Mouse (Mus musculus) heart, embryonic 13.5 days (tissue): ENCODE results near the gene Cirbp. TPM values are rescaled to one million over a fixed set of nuclear protein-coding genes. Genes with fewer than 3 reads are reported as not detected.
A peak's percentile ranks its signal among the peaks of the same experiment; 100 is the strongest.

Experiments used
- ATAC-seq: fragments of 200-750 bp; cut with Nextera tagmentation; 2 replicates; pipeline ENCODE4 v1.8.0; 2017; ENCODE audit warnings: moderate TSS enrichment; ENCODE audit not compliant: insufficient number of reproducible peaks, low FRiP score, low TSS enrichment; ENCODE audit errors: extremely low read depth
- H3K27ac ChIP-seq: fragments of 300-500 bp; sonication (generic); replicated peaks from 2 replicates; pipeline ENCODE4 v1.5.1; 2015; ENCODE audit warnings: moderate library complexity, mild to moderate bottlenecking, inconsistent platforms
- H3K27me3 ChIP-seq: fragments of 300-500 bp; sonication (generic); replicated peaks from 2 replicates; pipeline ENCODE4 v1.6.1; 2015; ENCODE audit warnings: mild to moderate bottlenecking, inconsistent platforms
- H3K36me3 ChIP-seq: fragments of 300-500 bp; sonication (generic); 2 replicates; pipeline ENCODE4 v1.6.1; 2015; ENCODE audit warnings: mild to moderate bottlenecking, inconsistent platforms
- H3K4me1 ChIP-seq: fragments of 300-500 bp; sonication (generic); 2 replicates; pipeline ENCODE4 v1.6.1; 2015; ENCODE audit warnings: inconsistent platforms
- H3K4me2 ChIP-seq: fragments of 300-500 bp; sonication (generic); 2 replicates; pipeline ENCODE4 v1.6.1; 2015; ENCODE audit warnings: inconsistent platforms, mild to moderate bottlenecking, moderate library complexity
- H3K4me3 ChIP-seq: fragments of 300-500 bp; sonication (generic); 2 replicates; pipeline ENCODE4 v1.5.1; 2015; ENCODE audit warnings: moderate library complexity, mild to moderate bottlenecking, inconsistent platforms
- H3K9ac ChIP-seq: fragments of 300-500 bp; sonication (generic); 2 replicates; pipeline ENCODE4 v1.6.1; 2015; ENCODE audit warnings: inconsistent platforms, mild to moderate bottlenecking, moderate library complexity
- H3K9me3 ChIP-seq: fragments of 300-500 bp; sonication (generic); 2 replicates; pipeline ENCODE4 v1.6.1; 2016; ENCODE audit warnings: inconsistent platforms
- WGBS: fragments of 180-500 bp; shearing (Covaris S2); methylation state at CpG from one replicate; pipeline ENCODE4 v1.1.7; 2015; ENCODE audit warnings: mixed read lengths; 5-methylcytosine and 5-hydroxymethylcytosine counted together
- polyA plus RNA-seq: library from polyadenylated mRNA; unstranded; fragments of >200 nt; fragmentation: Nextera tagmentation; extraction: Ambion mirVana; gene quantifications from 2 replicates; pipeline ENCODE4 v1.2.1, GENCODE M21; 2015

Gene Cirbp
- polyA plus RNA-seq, 1 experiment from 2014 or later = 96.4 TPM

DNA sequence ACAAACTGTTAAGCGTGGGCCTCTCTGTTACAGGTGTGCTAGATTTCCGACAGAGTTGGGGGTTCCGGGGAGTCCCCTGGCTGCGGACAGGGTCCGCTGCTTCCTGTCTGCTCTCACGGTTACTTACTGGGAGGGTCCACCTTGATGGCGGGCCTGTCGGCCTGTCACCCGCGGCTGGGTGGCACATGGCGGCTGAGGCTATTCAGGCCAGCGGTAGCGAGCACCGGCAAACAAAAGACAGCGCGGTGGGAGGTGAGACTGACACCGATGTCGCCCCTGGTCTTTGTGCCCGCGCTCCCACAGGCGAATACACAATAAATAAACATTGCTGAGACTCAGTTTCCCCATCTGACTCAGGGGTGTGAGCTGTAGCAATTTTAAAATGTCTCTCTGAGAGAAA, 24.2 kb downstream of the Cirbp start:
- H3K4me1 ChIP-seq = peaks cover 40% of the 10 kb centered on the region
- H3K36me3 ChIP-seq = peaks cover 15% of the 10 kb centered on the region
- H3K27ac ChIP-seq = no peak overlapping the region
- H3K9ac ChIP-seq = peak overlapping the region; percentile 78
- no peaks in the 10 kb centered on the region for H3K9me3 ChIP-seq
- peak overlapping the region; percentile 87 for H3K4me2 ChIP-seq
- WGBS = 6% methylated on average over 21 of the region's 21 CpGs
- ATAC-seq = no peak
- peaks cover 79% of the 10 kb centered on the region for H3K27me3 ChIP-seq
- peak overlapping the region; percentile 55 for H3K4me3 ChIP-seq

DNA sequence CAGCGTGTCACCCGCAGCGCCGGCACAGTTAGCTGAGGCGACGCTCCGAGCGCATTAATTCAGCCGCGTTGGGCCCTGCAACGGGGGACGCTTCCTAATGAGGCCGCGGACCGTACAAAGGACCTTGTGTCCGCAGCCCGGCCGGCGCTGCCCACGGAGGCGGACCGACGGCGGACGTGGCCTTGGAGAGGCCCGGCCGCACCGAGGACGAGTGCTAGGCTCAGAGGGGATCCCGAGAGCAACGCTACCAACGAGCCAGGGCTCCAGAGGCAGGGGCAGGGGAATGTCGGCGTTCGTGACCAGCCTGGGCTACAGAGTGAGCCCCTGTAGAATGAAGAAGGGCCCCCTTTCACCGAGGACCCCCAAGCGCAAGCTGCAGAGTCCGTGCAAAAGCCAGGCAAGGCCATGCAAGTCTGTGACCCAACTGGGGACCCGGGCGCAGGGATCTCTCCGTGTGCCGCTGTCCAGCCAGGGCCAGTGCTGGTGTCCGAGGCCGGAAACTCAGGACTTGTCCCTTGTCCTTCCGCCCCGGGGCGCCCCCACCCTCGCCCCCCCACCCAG, 24.8 kb downstream of the Cirbp start:
- peak overlapping the region; percentile 87 for H3K4me2 ChIP-seq
- no peak overlapping the region for H3K27ac ChIP-seq
- peaks cover 40% of the 10 kb centered on the region for H3K4me1 ChIP-seq
- H3K9me3 ChIP-seq = no peaks in the 10 kb centered on the region
- under 1% methylated on average over 48 of the region's 48 CpGs for WGBS
- peaks cover 15% of the 10 kb centered on the region for H3K36me3 ChIP-seq
- peaks cover 76% of the 10 kb centered on the region for H3K27me3 ChIP-seq
- no peak; the same call in 1 of the 2 replicates for ATAC-seq
- peak overlapping the region; percentile 78 for H3K9ac ChIP-seq
- peak overlapping the region; percentile 55 for H3K4me3 ChIP-seq

DNA sequence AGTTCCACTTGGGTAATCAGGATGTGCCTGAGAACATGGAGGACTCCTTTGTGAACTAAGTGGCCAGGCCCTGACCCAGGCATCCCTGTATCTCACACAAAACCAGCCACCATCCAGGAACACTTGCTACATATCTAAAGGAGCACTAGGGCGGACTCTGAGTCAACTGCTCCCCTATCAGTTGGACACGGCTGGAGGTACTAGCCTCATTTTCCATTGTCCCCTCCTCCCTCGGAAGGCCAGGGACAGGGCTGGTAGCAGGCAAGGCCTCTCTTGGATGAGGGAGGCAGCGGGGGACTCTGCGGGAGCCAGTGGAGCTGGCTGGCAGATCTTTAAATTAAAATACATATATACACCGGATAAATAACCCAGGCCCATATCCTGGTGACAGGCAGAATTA, 28.2 kb downstream of the Cirbp start:
- WGBS = 58% methylated on average over 6 of the region's 6 CpGs
- H3K27me3 ChIP-seq = peaks cover 43% of the 10 kb centered on the region
- no peak for ATAC-seq
- peaks cover 30% of the 10 kb centered on the region for H3K4me1 ChIP-seq
- peak overlapping the region; percentile 30; the same call in 1 of the 2 replicates for H3K9ac ChIP-seq
- H3K4me3 ChIP-seq = no peak overlapping the region
- H3K4me2 ChIP-seq = no peak overlapping the region
- no peaks in the 10 kb centered on the region for H3K9me3 ChIP-seq
- H3K27ac ChIP-seq = no peak overlapping the region
- H3K36me3 ChIP-seq = peaks cover 3% of the 10 kb centered on the region; the same call in 1 of the 2 replicates

DNA sequence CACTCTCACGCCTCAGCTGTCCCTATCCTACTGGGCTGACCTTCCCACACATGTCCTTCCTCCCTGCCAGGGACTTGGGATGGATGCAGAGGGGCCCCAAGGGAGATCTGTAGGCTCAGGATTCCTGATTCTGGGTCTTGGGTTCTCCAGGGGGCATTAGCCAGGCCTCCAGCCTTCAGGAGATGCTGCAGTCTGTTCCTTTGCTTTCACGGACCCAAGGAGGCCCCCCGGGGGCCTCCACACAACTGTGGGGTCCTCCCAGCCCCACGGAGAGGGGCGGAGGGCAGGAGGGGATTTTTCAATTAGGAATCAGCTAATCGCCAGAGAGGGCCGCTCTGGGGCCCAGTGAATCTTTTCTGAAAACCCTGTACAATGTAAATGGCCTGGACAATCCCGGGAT, 28.7 kb downstream of the Cirbp start:
- Histone ChIP-seq H3K27ac (no peak overlapping the region), H3K27me3 (peaks cover 38% of the 10 kb centered on the region), H3K4me2 (no peak overlapping the region), H3K9ac (peak overlapping the region; percentile 30; the same call in 1 of the 2 replicates), H3K4me3 (no peak overlapping the region), H3K4me1 (peaks cover 30% of the 10 kb centered on the region), H3K36me3 (no peaks in the 10 kb centered on the region), H3K9me3 (no peaks in the 10 kb centered on the region)
- 64% methylated on average over 8 of the region's 8 CpGs for WGBS
- ATAC-seq = no peak

DNA sequence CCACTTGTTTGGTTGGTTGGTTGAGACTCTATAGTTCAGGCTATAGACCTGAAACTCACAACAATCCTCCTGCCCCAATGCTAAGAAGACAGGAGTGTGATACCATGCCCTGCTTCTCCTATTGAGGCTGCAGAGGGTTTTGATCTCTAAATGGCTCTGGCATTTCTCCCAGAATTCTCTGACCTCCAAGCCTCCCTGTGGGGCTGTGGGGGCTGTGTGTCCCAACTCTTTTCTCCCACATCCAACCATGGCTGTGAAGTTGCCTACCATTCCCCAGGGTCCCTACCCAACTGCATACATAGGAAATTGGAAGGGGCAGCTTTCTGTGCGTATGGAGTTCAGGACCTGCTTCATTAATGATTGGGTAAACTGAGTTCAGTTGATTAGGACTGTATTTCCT, 30.4 kb downstream of the Cirbp start:
- Histone ChIP-seq H3K4me1 (peaks cover 18% of the 10 kb centered on the region), H3K9ac (no peak overlapping the region), H3K4me2 (no peak overlapping the region), H3K36me3 (no peaks in the 10 kb centered on the region), H3K4me3 (no peak overlapping the region), H3K27me3 (peaks cover 21% of the 10 kb centered on the region), H3K9me3 (no peaks in the 10 kb centered on the region), H3K27ac (no peak overlapping the region)
- no peak for ATAC-seq
- WGBS = 92% methylated on average over 1 of the region's 1 CpGs

DNA sequence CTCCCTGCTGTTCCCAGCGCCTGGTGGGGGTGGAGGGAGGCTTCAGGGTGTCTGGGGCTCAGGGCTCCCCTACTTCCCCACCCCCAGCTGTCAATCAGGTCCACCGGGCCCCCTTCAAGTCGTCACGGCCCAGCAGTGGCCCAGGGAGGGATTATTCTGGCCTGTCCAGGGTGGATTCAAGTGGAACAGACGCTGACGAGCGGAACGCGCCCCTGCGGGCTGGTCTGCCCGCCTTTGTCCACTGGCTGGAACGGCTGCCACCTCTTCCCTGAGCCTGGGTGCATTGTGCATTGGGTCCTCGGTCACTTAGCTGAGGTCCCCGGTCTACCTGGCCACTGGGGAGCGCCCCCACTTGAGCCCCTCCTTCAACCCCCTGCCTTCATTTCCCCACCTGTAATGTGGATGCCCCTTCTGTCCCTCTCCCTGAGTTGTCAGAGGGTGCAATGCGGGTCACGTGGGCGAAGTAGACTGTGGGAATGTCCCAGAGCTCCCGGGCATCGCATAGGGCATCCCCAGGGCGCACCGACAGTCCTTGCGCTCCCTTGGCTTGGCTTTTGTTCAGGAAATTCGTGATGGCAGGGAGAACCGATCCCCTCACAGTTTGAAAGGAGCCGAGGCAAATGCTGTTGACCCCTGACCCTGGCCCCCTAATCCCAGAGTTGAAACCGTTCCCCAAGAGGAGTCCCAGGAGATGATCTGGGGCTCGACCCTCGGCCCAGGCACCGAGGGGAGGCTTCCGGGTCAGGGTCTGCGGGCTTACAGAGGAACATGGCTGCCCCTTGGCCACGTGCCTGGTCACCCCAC, 31.2 kb downstream of the Cirbp start:
- Histone ChIP-seq H3K27me3 (peaks cover 13% of the 10 kb centered on the region), H3K9ac (no peak overlapping the region), H3K4me2 (no peak overlapping the region), H3K4me1 (peaks cover 18% of the 10 kb centered on the region), H3K27ac (no peak overlapping the region), H3K4me3 (no peak overlapping the region), H3K36me3 (no peaks in the 10 kb centered on the region), H3K9me3 (no peaks in the 10 kb centered on the region)
- WGBS = 77% methylated on average over 33 of the region's 33 CpGs
- ATAC-seq = no peak

DNA sequence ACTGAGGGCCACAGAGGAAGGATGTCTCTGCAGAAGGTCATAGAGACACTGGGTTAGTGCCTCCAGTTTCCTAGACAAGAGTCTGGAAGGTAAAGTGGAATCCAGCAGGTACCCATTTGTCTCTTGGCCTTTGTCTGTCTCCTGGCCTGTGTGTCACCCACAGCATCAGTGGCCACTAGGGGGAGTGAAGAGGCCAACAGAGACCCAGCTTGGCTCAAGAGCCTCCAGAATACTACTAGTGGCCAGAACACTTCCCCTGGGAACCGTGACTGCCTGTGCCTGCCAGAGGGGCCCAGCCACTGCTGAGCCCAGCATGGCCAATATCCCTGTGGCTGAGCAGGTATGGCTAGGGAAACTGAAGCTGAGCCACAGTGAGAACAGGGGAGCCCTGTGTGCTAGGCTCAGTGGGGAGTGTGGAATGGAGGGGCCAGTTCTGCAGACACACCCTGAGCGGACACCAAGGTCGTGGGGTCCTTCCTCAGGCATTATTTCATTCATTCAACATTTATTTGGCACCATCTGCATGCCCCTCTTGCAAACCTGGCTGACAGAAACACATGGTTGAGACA, 33.7 kb downstream of the Cirbp start:
- no peak overlapping the region for H3K27ac ChIP-seq
- no peak overlapping the region for H3K4me2 ChIP-seq
- ATAC-seq = 0 out of 2 replicates have a peak, but pooled peaks have one; percentile 31
- no peaks in the 10 kb centered on the region for H3K9me3 ChIP-seq
- peaks cover 8% of the 10 kb centered on the region for H3K4me1 ChIP-seq
- no peaks in the 10 kb centered on the region for H3K36me3 ChIP-seq
- peaks cover 4% of the 10 kb centered on the region; the same call in 1 of the 2 replicates for H3K27me3 ChIP-seq
- 57% methylated on average over 3 of the region's 3 CpGs for WGBS
- no peak overlapping the region for H3K4me3 ChIP-seq
- H3K9ac ChIP-seq = no peak overlapping the region

DNA sequence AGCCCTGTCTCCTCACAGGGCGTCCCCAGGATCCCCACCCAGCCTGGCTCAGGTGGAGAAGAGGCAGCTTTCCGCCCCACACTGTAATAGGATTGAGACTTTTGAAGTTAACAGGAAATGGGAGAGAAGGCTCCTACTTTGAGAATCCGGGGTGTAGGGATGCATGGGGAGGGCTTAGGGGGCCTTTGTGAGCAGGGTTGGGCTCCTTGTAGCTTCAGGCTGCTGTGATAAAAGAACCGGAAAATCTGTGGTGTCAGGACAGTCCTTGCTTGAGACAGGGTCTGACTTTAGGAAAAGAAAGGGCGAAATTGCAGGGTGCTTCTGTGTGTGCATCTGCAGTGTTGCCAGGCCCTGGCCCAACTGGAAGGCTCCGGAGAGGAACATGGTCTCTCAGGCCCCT, 34.7 kb downstream of the Cirbp start:
- no peak for ATAC-seq
- WGBS = 70% methylated on average over 6 of the region's 6 CpGs
- Histone ChIP-seq H3K4me1 (peaks cover 7% of the 10 kb centered on the region), H3K9ac (0 out of 2 replicates have a peak overlapping the region, but pooled peaks have one; percentile 14), H3K27ac (no peak overlapping the region), H3K36me3 (no peaks in the 10 kb centered on the region), H3K9me3 (no peaks in the 10 kb centered on the region), H3K27me3 (peaks cover 4% of the 10 kb centered on the region; the same call in 1 of the 2 replicates), H3K4me2 (no peak overlapping the region), H3K4me3 (no peak overlapping the region)

DNA sequence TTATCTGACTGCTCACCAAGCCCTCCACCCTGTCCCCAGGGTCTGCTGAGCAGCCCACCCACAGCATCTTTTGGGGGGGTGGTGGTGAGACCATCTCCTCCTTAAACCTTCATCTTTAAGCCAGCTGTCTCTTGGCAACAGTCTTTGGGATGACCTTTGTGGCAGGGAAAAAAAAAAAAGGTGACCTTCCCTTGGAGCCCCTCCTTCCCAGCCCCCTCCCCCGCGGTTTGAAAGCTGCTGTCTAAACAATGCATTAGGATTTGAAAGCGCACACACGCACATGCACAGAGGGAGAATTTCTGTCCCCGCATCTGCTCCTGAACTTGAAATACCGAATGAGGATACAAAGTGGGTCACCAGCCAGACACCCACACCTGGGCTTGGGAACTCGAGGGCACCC, 38.3 kb downstream of the Cirbp start:
- WGBS = 30% methylated on average over 7 of the region's 7 CpGs
- Histone ChIP-seq H3K9me3 (no peaks in the 10 kb centered on the region), H3K27me3 (peaks cover 23% of the 10 kb centered on the region), H3K4me1 (peaks cover 9% of the 10 kb centered on the region), H3K9ac (peak overlapping the region; percentile 19), H3K36me3 (no peaks in the 10 kb centered on the region), H3K27ac (no peak overlapping the region), H3K4me3 (no peak overlapping the region), H3K4me2 (no peak overlapping the region)
- no peak for ATAC-seq

DNA sequence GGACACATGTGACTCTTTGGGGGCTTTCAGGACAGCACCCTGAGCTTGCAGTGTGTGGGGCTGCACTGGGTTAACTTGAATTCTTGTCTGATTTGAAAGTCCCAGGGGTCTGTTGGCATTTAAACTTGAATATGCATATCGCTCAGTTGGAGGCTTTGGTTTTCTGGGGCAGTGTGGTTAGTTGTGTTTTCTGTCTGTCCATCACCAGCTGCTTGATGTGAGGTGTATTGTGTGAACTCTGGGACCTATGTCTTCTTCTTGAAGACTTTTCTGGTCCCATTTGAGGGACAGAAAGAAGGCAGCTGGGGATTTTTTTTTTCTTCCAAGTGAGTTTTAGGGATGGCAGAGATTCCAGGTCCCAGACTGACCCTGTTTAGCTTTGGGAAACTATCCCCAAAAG, 41.4 kb downstream of the Cirbp start:
- no peak for ATAC-seq
- no peak overlapping the region for H3K4me3 ChIP-seq
- no peaks in the 10 kb centered on the region for H3K9me3 ChIP-seq
- no peak overlapping the region for H3K9ac ChIP-seq
- H3K27ac ChIP-seq = no peak overlapping the region
- H3K36me3 ChIP-seq = no peaks in the 10 kb centered on the region
- 53% methylated on average over 1 of the region's 1 CpGs for WGBS
- H3K4me2 ChIP-seq = no peak overlapping the region
- H3K27me3 ChIP-seq = peaks cover 31% of the 10 kb centered on the region
- H3K4me1 ChIP-seq = peaks cover 9% of the 10 kb centered on the region

DNA sequence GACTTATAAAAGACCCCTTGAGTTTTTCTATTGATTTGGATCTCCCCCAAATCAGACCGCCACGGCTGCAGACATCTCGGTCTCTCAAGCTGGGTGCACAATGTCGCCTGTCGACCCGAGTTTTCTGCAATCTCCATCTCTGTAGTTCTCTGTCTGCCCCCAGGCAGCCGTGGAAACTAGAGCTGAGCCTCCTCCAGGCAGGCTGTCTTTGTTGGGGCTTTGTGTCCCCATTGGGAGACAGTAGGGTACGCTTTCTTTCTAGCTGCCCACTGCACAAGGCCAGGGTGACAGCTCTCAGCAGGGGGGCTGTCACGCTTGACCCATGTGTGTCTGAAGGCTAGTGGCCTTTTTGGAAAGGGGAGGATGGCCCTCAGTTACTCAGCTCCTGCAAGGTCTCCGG, 41.9 kb downstream of the Cirbp start:
- Histone ChIP-seq H3K4me2 (no peak overlapping the region), H3K4me3 (no peak overlapping the region), H3K27me3 (peaks cover 31% of the 10 kb centered on the region), H3K9ac (no peak overlapping the region), H3K27ac (no peak overlapping the region), H3K4me1 (peaks cover 9% of the 10 kb centered on the region), H3K9me3 (no peaks in the 10 kb centered on the region), H3K36me3 (no peaks in the 10 kb centered on the region)
- 71% methylated on average over 10 of the region's 10 CpGs for WGBS
- no peak for ATAC-seq
